Mouse (Mus musculus) kidney, embryonic 16.5 days (tissue): ENCODE measurements around the gene Mpped2. TPM values are rescaled to one million over a fixed set of nuclear protein-coding genes. Genes with fewer than 3 reads are reported as not detected.

Experiments used
- ATAC-seq: fragments of 200-750 bp; cut with Nextera tagmentation; 2 replicates; pipeline ENCODE4 v1.8.0; 2017; ENCODE audit warnings: moderate TSS enrichment; ENCODE audit not compliant: low FRiP score, low TSS enrichment
- H3K27ac ChIP-seq: fragments of 300-500 bp; sonication (generic); 2 replicates; pipeline ENCODE4 v1.5.1; 2014; ENCODE audit warnings: low read length
- H3K27me3 ChIP-seq: fragments of 300-500 bp; sonication (generic); 2 replicates; pipeline ENCODE4 v1.6.1; 2014; ENCODE audit warnings: low read length, control low read depth, mixed read lengths; ENCODE audit not compliant: insufficient read depth
- H3K36me3 ChIP-seq: fragments of 300-500 bp; sonication (generic); 2 replicates; pipeline ENCODE4 v1.6.1; 2014; ENCODE audit warnings: low read length, control low read depth, mixed read lengths; ENCODE audit not compliant: insufficient read depth
- H3K4me1 ChIP-seq: fragments of 300-500 bp; sonication (generic); 2 replicates; pipeline ENCODE4 v1.6.1; 2014; ENCODE audit warnings: low read length, control low read depth, mixed read lengths; ENCODE audit not compliant: insufficient read depth
- H3K4me2 ChIP-seq: fragments of 300-500 bp; sonication (generic); replicated peaks from 2 replicates; pipeline ENCODE4 v1.6.1; 2014; ENCODE audit warnings: low read depth, low read length
- H3K4me3 ChIP-seq: fragments of 300-500 bp; sonication (generic); 2 replicates; pipeline ENCODE4 v1.5.1; 2014; ENCODE audit warnings: mild to moderate bottlenecking, low read length
- H3K9ac ChIP-seq: fragments of 300-500 bp; sonication (generic); replicated peaks from 2 replicates; pipeline ENCODE4 v1.6.1; 2014; ENCODE audit warnings: low read length
- H3K9me3 ChIP-seq: fragments of 300-500 bp; sonication (generic); 2 replicates; pipeline ENCODE4 v1.6.1; 2016; ENCODE audit warnings: low read length, control low read depth
- WGBS: fragments of 180-500 bp; shearing (Covaris S2); extraction: QIAGEN DNeasy Blood & Tissue Kit; methylation state at CpG from one replicate; pipeline ENCODE4 v1.1.7; 2014; 5-methylcytosine and 5-hydroxymethylcytosine counted together
- polyA plus RNA-seq: library from polyadenylated mRNA; unstranded; fragments of >200 nt; fragmentation: Nextera tagmentation; extraction: Ambion mirVana; gene quantifications from 2 replicates; pipeline ENCODE4 v1.2.1, GENCODE M21; 2015

Mpped2 gene
- polyA plus RNA-seq, 1 experiment from 2014 or later, result 28.6 TPM

DNA sequence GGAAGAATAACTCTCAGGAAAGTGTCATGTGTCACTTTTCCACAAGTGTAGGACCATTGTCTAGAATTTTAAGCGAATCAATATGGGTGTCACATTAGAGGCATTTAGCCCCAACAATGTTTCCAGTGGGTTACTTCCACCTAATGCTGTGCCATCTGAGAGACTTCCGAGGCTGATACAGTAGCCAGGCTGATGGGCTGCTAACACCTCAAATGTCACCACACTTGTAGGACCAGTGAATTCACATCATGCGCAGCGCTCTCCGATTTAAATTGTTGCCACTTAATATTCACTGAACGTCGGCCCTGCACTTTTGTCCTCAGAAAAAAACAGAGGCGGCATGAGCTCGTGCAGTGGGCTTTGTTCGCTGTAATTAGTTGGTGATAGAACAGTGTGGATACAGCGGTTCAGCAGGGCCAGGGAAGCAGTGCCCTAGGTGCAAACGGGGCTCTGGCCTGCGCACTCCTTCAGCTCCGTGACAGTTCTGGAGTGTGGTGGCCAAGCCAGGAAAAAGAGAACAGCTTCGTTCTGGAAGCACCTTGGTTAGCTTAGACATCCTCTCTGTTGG is 42.8 kb downstream of the Mpped2 start:
- H3K36me3 ChIP-seq, result peaks cover 2% of the 10 kb centered on the region; the same call in 1 of the 2 replicates
- no peak overlapping the region for H3K4me2 ChIP-seq
- H3K9ac ChIP-seq, result no peak overlapping the region
- no peak overlapping the region for H3K27ac ChIP-seq
- H3K27me3 ChIP-seq, result no peaks in the 10 kb centered on the region
- peaks cover 19% of the 10 kb centered on the region for H3K4me1 ChIP-seq
- no peaks in the 10 kb centered on the region for H3K9me3 ChIP-seq
- H3K4me3 ChIP-seq, result no peak overlapping the region
- no peak for ATAC-seq
- WGBS, result 80% methylated on average over 15 of the region's 15 CpGs

DNA sequence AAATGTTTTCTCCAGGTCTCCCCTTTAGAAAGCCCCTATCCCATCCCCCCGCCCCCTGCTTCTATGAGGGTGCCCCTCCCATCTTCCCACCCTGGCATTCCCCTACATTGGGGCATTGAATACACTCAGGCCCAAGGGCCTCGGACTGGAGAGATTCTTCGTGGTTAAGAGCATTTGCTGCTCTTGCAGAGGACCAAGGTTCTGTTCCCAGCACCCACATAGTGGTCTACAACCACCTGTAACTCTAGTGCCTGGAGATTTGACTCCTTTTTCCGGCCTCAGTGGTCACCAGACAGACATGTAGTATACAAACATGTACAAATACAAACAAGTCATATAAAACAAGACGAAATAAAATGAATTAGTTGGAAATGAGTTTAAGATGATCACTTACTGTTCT is 45.9 kb downstream of the Mpped2 start:
- no peak overlapping the region for H3K27ac ChIP-seq
- H3K9ac ChIP-seq, result no peak overlapping the region
- peaks cover 8% of the 10 kb centered on the region for H3K4me1 ChIP-seq
- no peaks in the 10 kb centered on the region for H3K27me3 ChIP-seq
- H3K4me2 ChIP-seq, result no peak overlapping the region
- H3K9me3 ChIP-seq, result no peaks in the 10 kb centered on the region
- H3K36me3 ChIP-seq, result peaks cover 2% of the 10 kb centered on the region; the same call in 1 of the 2 replicates
- no peak for ATAC-seq
- 90% methylated on average over 5 of the region's 5 CpGs for WGBS
- no peak overlapping the region for H3K4me3 ChIP-seq

DNA sequence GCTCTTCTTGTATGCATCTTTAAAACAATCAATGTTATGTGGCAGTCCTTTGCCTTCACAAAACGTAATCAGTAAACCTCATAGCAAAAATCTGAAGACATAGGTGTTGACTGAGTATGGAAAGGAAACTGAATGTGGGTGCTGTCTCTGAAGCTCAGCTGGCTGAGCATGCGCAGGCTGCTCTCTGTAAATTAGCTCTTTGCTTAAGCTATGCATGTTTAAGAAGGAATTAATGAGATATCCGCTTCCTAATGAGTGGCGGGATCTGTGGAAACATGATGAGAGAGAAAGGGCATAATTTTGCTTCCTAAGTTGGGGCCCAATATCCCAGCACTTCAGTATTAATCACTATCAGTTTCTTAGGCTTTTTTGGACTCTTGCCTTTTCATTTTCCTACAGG is 51.0 kb downstream of the Mpped2 start:
- peaks cover 29% of the 10 kb centered on the region for H3K4me1 ChIP-seq
- 88% methylated on average over 4 of the region's 4 CpGs for WGBS
- no peak for ATAC-seq

DNA sequence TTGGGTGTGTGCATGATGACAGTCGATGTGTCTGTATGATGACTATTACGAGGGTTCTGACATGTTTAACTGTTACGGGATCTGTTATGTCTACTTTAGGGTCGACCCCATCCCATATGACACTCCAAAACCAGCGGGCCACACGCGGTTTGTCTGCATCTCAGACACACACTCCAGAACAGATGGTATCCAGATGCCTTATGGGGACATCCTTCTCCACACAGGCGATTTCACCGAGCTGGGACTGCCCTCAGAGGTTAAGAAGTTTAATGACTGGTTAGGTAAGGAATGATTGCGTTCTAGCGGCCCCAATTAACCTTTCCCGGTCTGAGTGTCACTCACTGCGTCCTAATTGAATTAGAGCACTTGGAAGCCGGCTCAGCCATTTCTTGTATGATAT is 51.5 kb downstream of the Mpped2 start:
- Histone ChIP-seq H3K4me1 (peaks cover 29% of the 10 kb centered on the region), H3K9ac (no peak overlapping the region), H3K4me3 (no peak overlapping the region), H3K9me3 (no peaks in the 10 kb centered on the region), H3K27ac (no peak overlapping the region), H3K4me2 (no peak overlapping the region), H3K36me3 (no peaks in the 10 kb centered on the region), H3K27me3 (no peaks in the 10 kb centered on the region)
- 39% methylated on average over 14 of the region's 14 CpGs for WGBS
- 0 out of 2 replicates have a peak, but pooled peaks have one; percentile 20 for ATAC-seq

More for the DNA sequence above, 51.0 kb downstream of the Mpped2 start:
- Histone ChIP-seq H3K27ac (no peak overlapping the region), H3K4me2 (no peak overlapping the region), H3K4me3 (no peak overlapping the region), H3K9ac (no peak overlapping the region), H3K36me3 (no peaks in the 10 kb centered on the region), H3K9me3 (no peaks in the 10 kb centered on the region), H3K27me3 (no peaks in the 10 kb centered on the region)

DNA sequence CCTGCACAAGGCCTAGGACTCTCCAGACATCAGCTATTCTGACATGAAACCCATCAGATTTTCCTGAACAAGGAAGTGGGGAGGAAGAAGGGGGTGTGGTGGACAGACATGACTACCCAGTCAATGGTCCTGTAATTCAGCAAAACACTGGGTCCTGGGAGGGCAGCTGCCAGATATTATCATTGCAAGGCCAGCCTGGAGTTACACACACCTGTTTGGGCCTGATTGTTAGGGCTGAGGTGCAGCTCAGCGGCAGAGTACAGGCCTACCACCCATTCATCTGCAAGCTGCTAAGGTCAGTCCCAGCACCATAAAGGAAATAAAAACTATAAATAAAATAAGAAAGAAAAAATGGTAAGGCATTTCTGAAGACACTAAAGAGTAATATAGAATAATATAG is 52.3 kb downstream of the Mpped2 start:
- Histone ChIP-seq H3K9ac (no peak overlapping the region), H3K4me1 (peaks cover 29% of the 10 kb centered on the region), H3K4me3 (no peak overlapping the region), H3K9me3 (no peaks in the 10 kb centered on the region), H3K27me3 (no peaks in the 10 kb centered on the region), H3K36me3 (no peaks in the 10 kb centered on the region), H3K27ac (peak overlapping the region; percentile 41; the same call in 1 of the 2 replicates), H3K4me2 (no peak overlapping the region)
- WGBS, result 76% methylated on average over 1 of the region's 1 CpGs
- ATAC-seq, result no peak

DNA sequence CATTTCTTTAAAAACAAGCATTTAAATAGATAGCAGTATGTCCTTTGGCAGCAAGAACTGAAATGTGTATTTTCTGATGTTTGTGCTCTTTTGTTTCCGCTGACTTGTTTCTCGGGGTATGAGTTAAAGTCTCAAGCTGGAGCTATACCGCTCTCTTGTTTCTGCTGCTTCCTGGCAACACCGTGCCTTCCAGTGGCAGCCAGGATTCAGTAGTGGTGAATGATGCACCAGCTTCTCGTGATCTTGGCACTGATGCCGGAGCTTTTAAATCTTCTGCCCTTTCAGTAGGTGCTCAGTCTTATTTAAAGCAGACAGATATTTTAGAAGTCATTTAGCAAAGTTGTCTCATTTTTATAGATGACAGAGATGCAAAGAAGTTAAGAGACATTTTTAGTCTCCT is 53.1 kb downstream of the Mpped2 start:
- Histone ChIP-seq H3K27ac (no peak overlapping the region), H3K4me2 (no peak overlapping the region), H3K27me3 (no peaks in the 10 kb centered on the region), H3K4me1 (peaks cover 36% of the 10 kb centered on the region), H3K9me3 (no peaks in the 10 kb centered on the region), H3K4me3 (no peak overlapping the region), H3K36me3 (no peaks in the 10 kb centered on the region), H3K9ac (no peak overlapping the region)
- ATAC-seq, result no peak
- WGBS, result 73% methylated on average over 6 of the region's 6 CpGs

DNA sequence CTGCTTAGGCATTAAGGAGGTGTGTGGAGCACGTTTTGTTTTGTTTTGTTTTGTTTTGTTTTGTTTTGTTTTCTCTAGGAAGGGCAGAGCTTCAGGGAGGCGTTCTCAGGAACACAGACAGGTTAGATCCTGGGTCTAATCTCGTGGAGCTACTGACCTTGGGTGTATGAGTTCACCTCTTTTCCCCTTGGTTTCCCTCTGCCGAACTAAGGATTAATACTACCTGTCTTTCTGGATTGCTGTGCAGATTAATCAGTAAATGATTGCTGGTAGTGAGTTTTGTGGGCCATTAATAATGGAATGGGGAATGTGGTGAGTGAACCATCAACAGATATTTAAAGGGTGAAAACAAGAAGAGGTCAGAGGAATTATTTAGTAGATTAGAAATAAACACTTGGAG is 53.8 kb downstream of the Mpped2 start:
- Histone ChIP-seq H3K4me1 (peaks cover 37% of the 10 kb centered on the region), H3K9me3 (no peaks in the 10 kb centered on the region), H3K36me3 (no peaks in the 10 kb centered on the region), H3K4me3 (no peak overlapping the region), H3K4me2 (no peak overlapping the region), H3K27me3 (no peaks in the 10 kb centered on the region), H3K27ac (peak overlapping the region; percentile 67), H3K9ac (no peak overlapping the region)
- peak; percentile 60; the same call in 1 of the 2 replicates for ATAC-seq
- WGBS, result 17% methylated on average over 4 of the region's 4 CpGs

DNA sequence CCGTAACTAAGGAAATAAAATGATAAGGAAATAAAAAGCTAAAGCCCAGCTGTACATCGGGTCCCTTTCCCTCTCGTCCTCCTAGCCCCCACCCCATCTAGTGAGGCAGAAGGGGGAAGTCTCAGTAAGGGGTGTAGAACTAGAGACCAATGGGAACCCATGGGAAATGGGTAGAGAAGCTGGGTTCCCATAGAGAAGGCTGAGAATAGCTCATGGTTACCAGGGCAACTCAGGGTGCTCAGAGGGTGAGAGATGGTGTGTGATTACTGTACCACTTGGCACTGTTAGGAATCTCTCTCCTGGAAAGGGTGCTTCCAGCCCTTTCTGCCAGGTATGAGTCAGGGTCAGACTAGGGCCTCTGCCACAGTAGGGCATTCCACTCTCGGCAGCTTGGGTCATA is 54.3 kb downstream of the Mpped2 start:
- H3K9me3 ChIP-seq, result no peaks in the 10 kb centered on the region
- H3K4me3 ChIP-seq, result no peak overlapping the region
- no peaks in the 10 kb centered on the region for H3K36me3 ChIP-seq
- no peak overlapping the region for H3K4me2 ChIP-seq
- H3K9ac ChIP-seq, result no peak overlapping the region
- WGBS, result 53% methylated on average over 4 of the region's 4 CpGs
- peak; percentile 74 for ATAC-seq
- H3K4me1 ChIP-seq, result peaks cover 37% of the 10 kb centered on the region
- no peaks in the 10 kb centered on the region for H3K27me3 ChIP-seq
- H3K27ac ChIP-seq, result peak overlapping the region; percentile 67

DNA sequence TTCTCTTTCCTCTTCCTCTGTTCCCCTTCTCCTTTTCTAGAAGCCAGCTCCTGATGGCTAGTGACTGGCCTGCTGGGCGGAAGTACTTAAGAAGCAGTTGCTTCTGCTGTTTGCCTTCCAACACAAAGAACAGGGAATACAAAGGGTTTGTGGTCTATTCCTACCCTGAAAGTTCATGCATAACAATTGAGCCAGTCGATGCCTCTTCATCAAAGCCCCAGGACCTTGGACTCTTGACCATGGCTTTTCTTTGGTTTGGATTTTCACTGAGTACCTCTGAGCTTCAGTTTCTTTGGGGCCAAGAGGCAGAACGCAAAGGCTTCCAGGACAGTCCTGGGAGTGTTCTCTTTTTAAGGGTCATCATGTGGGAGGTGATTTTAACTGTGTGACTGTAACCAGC is 57.8 kb downstream of the Mpped2 start:
- no peak for ATAC-seq
- WGBS, result 53% methylated on average over 3 of the region's 3 CpGs
- Histone ChIP-seq H3K27ac (no peak overlapping the region), H3K9me3 (no peaks in the 10 kb centered on the region), H3K4me2 (no peak overlapping the region), H3K4me1 (peaks cover 48% of the 10 kb centered on the region), H3K4me3 (no peak overlapping the region), H3K27me3 (no peaks in the 10 kb centered on the region), H3K9ac (no peak overlapping the region), H3K36me3 (no peaks in the 10 kb centered on the region)

DNA sequence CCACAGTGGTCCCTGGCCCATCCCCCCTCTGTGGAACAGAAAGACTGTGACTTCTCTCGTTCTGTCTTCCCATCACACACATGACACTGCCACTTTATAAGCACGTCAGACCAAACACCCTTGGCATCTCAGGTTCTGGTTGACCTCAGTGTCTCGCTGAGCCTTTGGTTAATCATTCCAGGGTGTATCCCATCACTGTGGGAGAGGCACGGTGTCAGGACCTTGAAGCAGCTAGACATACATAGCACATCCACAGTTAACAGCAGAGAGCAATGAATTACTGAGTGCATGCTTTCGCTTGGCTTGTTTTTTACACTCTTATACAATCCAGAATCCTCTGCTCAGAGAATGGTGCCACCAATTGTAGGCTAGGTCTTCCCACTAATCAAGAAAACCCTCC is 60.6 kb downstream of the Mpped2 start:
- 50% methylated on average over 5 of the region's 5 CpGs for WGBS
- Histone ChIP-seq H3K9ac (no peak overlapping the region), H3K9me3 (no peaks in the 10 kb centered on the region), H3K27me3 (no peaks in the 10 kb centered on the region), H3K36me3 (no peaks in the 10 kb centered on the region), H3K4me1 (peaks cover 49% of the 10 kb centered on the region), H3K4me3 (no peak overlapping the region), H3K27ac (no peak overlapping the region), H3K4me2 (no peak overlapping the region)
- ATAC-seq, result peak; percentile 67
